Mouse (Mus musculus) MEL (cell line): Measurements from ENCODE around the gene Pef1. TPM values are rescaled to one million over a fixed set of nuclear protein-coding genes. Genes with fewer than 3 reads are reported as not detected.

Experiments used
- DNase-seq: peaks from one replicate; pipeline ENCODE4 v3.0.0; 2011; ENCODE audit warnings: low read depth, low spot score
- H3K27ac ChIP-seq: 2 replicates; pipeline ENCODE4 v1.5.1; 2012; ENCODE audit warnings: low read depth, mild to moderate bottlenecking, control low read depth, low read length, moderate library complexity; ENCODE audit not compliant: control insufficient read depth
- H3K27me3 ChIP-seq, 2 experiments: fragments of 150-350 bp in 1 of 2; sonication (generic) in 1 of 2; 2 replicates each; pipeline ENCODE4 v1.6.1; 2012; ENCODE audit warnings: low read length in 2 of 2, mild to moderate bottlenecking in 2 of 2, improper control_type of control experiment in 1 of 2, moderate library complexity in 1 of 2; ENCODE audit not compliant: insufficient read depth in 2 of 2, control insufficient read depth in 1 of 2
- H3K36me3 ChIP-seq, 2 experiments: 2 replicates each; pipeline ENCODE4 v1.6.1; 2012 to 2014; ENCODE audit warnings: low read length in 2 of 2, improper control_type of control experiment in 1 of 2, inconsistent platforms in 1 of 2, mild to moderate bottlenecking in 1 of 2; ENCODE audit not compliant: insufficient read depth in 2 of 2, control insufficient read depth in 1 of 2
- H3K4me1 ChIP-seq, 2 experiments: fragments of 150-350 bp in 1 of 2; sonication (generic) in 1 of 2; 2 replicates each; pipeline ENCODE4 v1.6.1; 2012; ENCODE audit warnings: low read length in 2 of 2, improper control_type of control experiment in 1 of 2, mild to moderate bottlenecking in 1 of 2; ENCODE audit not compliant: insufficient read depth in 2 of 2, control insufficient read depth in 1 of 2
- H3K4me3 ChIP-seq, 2 experiments: fragments of 150-350 bp in 1 of 2; sonication (generic) in 1 of 2; 2 replicates each; pipeline ENCODE4 v1.5.1; 2012; ENCODE audit warnings: low read depth in 2 of 2, low read length in 2 of 2, mild to moderate bottlenecking in 2 of 2, moderate library complexity in 2 of 2, control low read depth in 1 of 2, improper control_type of control experiment in 1 of 2; ENCODE audit not compliant: control insufficient read depth in 1 of 2, insufficient read depth in 1 of 2
- H3K79me2 ChIP-seq: 2 replicates; pipeline ENCODE4 v1.6.1; 2012; ENCODE audit warnings: mild to moderate bottlenecking, low read length, moderate library complexity; ENCODE audit not compliant: control insufficient read depth, poor library complexity, insufficient read depth
- H3K9ac ChIP-seq: 2 replicates; pipeline ENCODE4 v1.6.1; 2012; ENCODE audit warnings: low read depth, mild to moderate bottlenecking, control low read depth, low read length, moderate library complexity; ENCODE audit not compliant: control insufficient read depth, poor library complexity, severe bottlenecking
- H3K9me3 ChIP-seq: fragments of 150-350 bp; sonication (generic); replicated peaks from 2 replicates; pipeline ENCODE4 v1.6.1; 2012; ENCODE audit warnings: mild to moderate bottlenecking, low read length, improper control_type of control experiment, moderate library complexity; ENCODE audit not compliant: insufficient read depth
- CHD2 ChIP-seq: IDR thresholded peaks from 2 replicates; pipeline ENCODE4 v1.6.1; 2011; ENCODE audit warnings: low read length, improper control_type of control experiment
- HCFC1 ChIP-seq: IDR thresholded peaks from 2 replicates; pipeline ENCODE4 v1.6.1; 2012; ENCODE audit warnings: low read depth, mild to moderate bottlenecking, inconsistent platforms, low read length, improper control_type of control experiment, moderate library complexity
- MAFK ChIP-seq: IDR thresholded peaks from 2 replicates; pipeline ENCODE4 v1.6.1; 2011; ENCODE audit warnings: low read depth, mild to moderate bottlenecking, low read length, improper control_type of control experiment, borderline replicate concordance
- MEF2A ChIP-seq: IDR thresholded peaks from 2 replicates; pipeline ENCODE4 v1.6.1; 2014; ENCODE audit warnings: low read depth, mild to moderate bottlenecking, inconsistent platforms, low read length, improper control_type of control experiment; ENCODE audit not compliant: poor library complexity, insufficient replicate concordance, severe bottlenecking; ENCODE audit errors: extremely low read depth
- MYB ChIP-seq: IDR thresholded peaks from 2 replicates; pipeline ENCODE4 v1.6.1; 2011; ENCODE audit warnings: mild to moderate bottlenecking, low read depth, low read length, improper control_type of control experiment
- NELFE ChIP-seq: IDR thresholded peaks from 2 replicates; pipeline ENCODE4 v1.6.1; 2011; ENCODE audit warnings: low read depth, low read length, improper control_type of control experiment
- NRF1 ChIP-seq: IDR thresholded peaks from 2 replicates; pipeline ENCODE4 v1.6.1; 2014; ENCODE audit warnings: low read depth, mild to moderate bottlenecking, inconsistent platforms, low read length, improper control_type of control experiment, moderate library complexity; ENCODE audit not compliant: poor library complexity, insufficient read depth, severe bottlenecking
- POLR2AphosphoS5 ChIP-seq: IDR thresholded peaks from 2 replicates; pipeline ENCODE4 v1.6.1; 2012; ENCODE audit warnings: low read depth, borderline replicate concordance, mild to moderate bottlenecking, inconsistent platforms, low read length, moderate library complexity, mixed read lengths
- SMC3 ChIP-seq: IDR thresholded peaks from 2 replicates; pipeline ENCODE4 v1.6.1; 2011; ENCODE audit warnings: low read depth, low read length, improper control_type of control experiment
- TAL1 ChIP-seq: IDR thresholded peaks from 2 replicates; pipeline ENCODE4 v1.6.1; 2012; ENCODE audit warnings: mild to moderate bottlenecking, inconsistent platforms, low read length, moderate library complexity, mixed read lengths
- TCF12 ChIP-seq: IDR thresholded peaks from 2 replicates; pipeline ENCODE4 v1.6.1; 2014; ENCODE audit warnings: low read depth, mild to moderate bottlenecking, inconsistent platforms, low read length, improper control_type of control experiment, moderate library complexity
- ZC3H11A ChIP-seq: IDR thresholded peaks from 2 replicates; pipeline ENCODE4 v1.6.1; 2012; ENCODE audit warnings: low read depth, mild to moderate bottlenecking, inconsistent platforms, low read length, improper control_type of control experiment
- ZMIZ1 ChIP-seq: IDR thresholded peaks from 2 replicates; pipeline ENCODE4 v1.6.1; 2012; ENCODE audit warnings: low read depth, mild to moderate bottlenecking, inconsistent platforms, low read length, improper control_type of control experiment, moderate library complexity
- ZNF384 ChIP-seq: IDR thresholded peaks from 2 replicates; pipeline ENCODE4 v1.6.1; 2012; ENCODE audit warnings: low read depth, mild to moderate bottlenecking, inconsistent platforms, low read length, improper control_type of control experiment
- polyA plus RNA-seq, 2 experiments: library from polyadenylated mRNA; stranded (reverse) in 1 of 2; unstranded in 1 of 2; fragments of >175 nt in 1 of 2; fragments of >200 nt in 1 of 2; gene quantifications; 2 replicates each; pipeline versions ENCODE4 v1.2.1 to v1.2.4; 2012; ENCODE audit warnings: low replicate concordance in 2 of 2, low read depth in 1 of 2; ENCODE audit not compliant: insufficient read length in 2 of 2, insufficient read depth in 1 of 2, missing spikeins in 1 of 2
- total RNA-seq: library from RNA; depleted of rRNA; stranded (reverse); fragments of 300-350 nt; gene quantifications from 2 replicates; pipeline ENCODE4 v1.2.3, GENCODE M21; 2012

The Pef1 gene
- total and polyA plus RNA-seq, 3 experiments: 27.3 to 49.8 TPM; not detected in 1

GRCm38 (mm10) chr4:130073367-130073766 is 29.0 kb upstream of the Pef1 start:
- H3K79me2 ChIP-seq: no peaks in the 10 kb centered on the region
- H3K9ac ChIP-seq: no peak overlapping the region
- no peaks in the 10 kb centered on the region for H3K9me3 ChIP-seq
- peaks cover 0 to 2% of the 10 kb centered on the region in 2 experiments; a peak in 1 of 4 replicates for H3K36me3 ChIP-seq
- H3K27ac ChIP-seq: no peak overlapping the region
- no peak overlapping the region for H3K4me3 ChIP-seq
- no peak for DNase-seq
- H3K4me1 ChIP-seq: peaks cover 2 to 15% of the 10 kb centered on the region in 2 experiments; a peak in 2 of 4 replicates
- no peaks in the 10 kb centered on the region; a peak in 1 of 4 replicates for H3K27me3 ChIP-seq
- no peak for TF ChIP-seq MAFK
- no peak for TF ChIP-seq HCFC1
- TF ChIP-seq CHD2: no peak
- TF ChIP-seq ZMIZ1: no peak

DNA sequence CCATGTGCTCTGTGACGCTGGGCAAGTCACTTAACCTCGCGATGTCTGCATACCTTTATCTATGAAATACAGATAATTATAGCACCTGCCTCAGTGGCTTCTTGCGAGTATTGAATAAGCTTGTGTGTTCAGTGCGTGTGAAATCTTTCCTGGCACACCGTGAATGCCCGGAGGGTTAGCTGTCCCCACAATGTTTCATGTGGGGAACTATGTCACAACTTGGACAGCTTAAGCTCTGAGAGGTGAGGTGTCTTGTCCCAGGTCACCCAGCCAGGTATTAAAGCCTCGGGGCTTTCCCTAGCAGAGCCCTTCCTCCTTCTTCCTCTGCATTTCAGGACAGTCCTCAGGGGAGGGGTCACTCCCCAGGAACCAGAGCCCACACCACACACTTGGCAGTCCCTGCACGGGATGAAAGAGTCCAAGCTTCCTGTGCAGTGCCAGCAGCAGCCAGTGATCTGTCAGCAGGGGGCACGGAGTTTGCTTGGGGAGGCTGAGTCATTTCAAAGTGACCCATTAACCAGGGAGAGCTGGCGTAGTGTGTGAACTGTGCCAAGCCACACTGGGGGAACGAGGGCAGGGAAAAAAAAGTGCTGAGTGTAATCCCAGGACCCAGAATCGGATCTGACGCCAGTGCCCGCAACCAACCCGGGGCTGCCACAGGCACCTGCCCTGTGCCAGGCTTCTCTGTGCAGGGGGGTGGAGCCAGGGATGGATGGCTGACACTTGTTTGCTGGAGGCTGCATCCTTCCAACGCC is 27.4 kb upstream of the Pef1 start:
- peaks cover 2 to 15% of the 10 kb centered on the region in 2 experiments; a peak in 2 of 4 replicates for H3K4me1 ChIP-seq
- no peak for TF ChIP-seq ZMIZ1
- TF ChIP-seq NRF1: no peak
- TF ChIP-seq TCF12: no peak
- no peak for TF ChIP-seq ZC3H11A
- TF ChIP-seq ZNF384: no peak
- TF ChIP-seq MEF2A: no peak
- no peak for TF ChIP-seq NELFE
- no peak for TF ChIP-seq MAFK
- no peak for TF ChIP-seq TAL1
- no peak for TF ChIP-seq SMC3
- no peak for TF ChIP-seq POLR2AphosphoS5
- no peak for TF ChIP-seq MYB
- no peak for DNase-seq
- H3K36me3 ChIP-seq: peaks cover 0 to 2% of the 10 kb centered on the region in 2 experiments; a peak in 1 of 4 replicates
- no peak overlapping the region for H3K4me3 ChIP-seq
- no peaks in the 10 kb centered on the region for H3K79me2 ChIP-seq
- no peaks in the 10 kb centered on the region; a peak in 2 of 4 replicates for H3K27me3 ChIP-seq
- H3K9me3 ChIP-seq: no peaks in the 10 kb centered on the region
- no peak overlapping the region for H3K27ac ChIP-seq
- no peak overlapping the region for H3K9ac ChIP-seq
